24 mouse cellular contexts compared by ENCODE assay signal in the genomic region with DNA sequence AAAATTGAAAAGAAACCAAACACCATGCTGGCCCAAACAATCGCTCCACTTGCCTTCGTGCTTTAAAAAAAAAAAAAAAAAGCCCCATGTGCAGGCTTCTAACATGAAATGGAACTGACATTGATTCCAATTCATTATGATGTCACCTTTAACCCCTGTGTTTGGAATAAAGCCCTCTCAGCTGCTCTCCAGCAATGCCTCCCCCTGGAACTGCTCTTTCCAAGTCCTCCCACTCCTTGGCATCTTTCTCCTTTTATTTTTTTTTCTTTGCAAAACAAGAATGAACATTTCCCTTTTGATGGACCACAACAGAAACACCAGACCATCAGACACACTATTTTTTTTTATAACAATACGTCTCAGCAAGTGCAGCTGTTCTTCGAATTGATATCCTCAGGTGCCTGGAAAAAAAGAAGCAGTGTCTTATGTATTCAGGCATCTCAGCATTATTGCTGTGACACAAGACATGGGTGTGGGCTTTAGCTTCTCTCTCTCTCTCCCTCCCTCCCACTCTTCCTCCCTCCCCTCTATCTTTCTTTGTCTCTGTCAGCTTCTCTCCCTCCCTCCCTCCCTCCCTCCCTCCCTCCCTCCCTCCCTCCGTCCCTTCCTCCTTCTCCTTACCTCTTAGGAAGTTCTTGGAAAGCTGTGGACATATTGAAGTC.
DNase-seq lines count a peak whose midpoint lies in the region; ATAC-seq and TF ChIP-seq lines count a peak whose summit lies in the region.
"Had no signal": no experiment of that assay in that cellular context is flagged by ENCODE, and none has a peak within 500 bp of the region (broad histone marks: within the 10 kb centered on the region; RNA-seq: fewer than 3 reads in every experiment).

No protein-coding gene starts in this region.

- H3K36me3 ChIP-seq in heart, embryonic 10.5 days = no peaks in the 10 kb centered on the region
- no peaks in the 10 kb centered on the region for H3K36me3 ChIP-seq in midbrain, embryonic 16.5 days (ENCODE audit: control insufficient read depth, insufficient read depth, low read length)
- no peaks in the 10 kb centered on the region for H3K36me3 ChIP-seq in midbrain, postnatal 0 days (ENCODE audit: insufficient read depth, low read length)
- H3K36me3 ChIP-seq: embryonic facial prominence, embryonic 13.5 days; neural tube, embryonic 12.5 days had no signal

- H3K9ac ChIP-seq in midbrain, embryonic 16.5 days (ENCODE audit: low read depth, low read length) = no peak overlapping the region
- H3K9ac ChIP-seq in midbrain, postnatal 0 days (replicated peaks; ENCODE audit: low read length, poor library complexity, severe bottlenecking) = no peak overlapping the region
- H3K9ac ChIP-seq: embryonic facial prominence, embryonic 13.5 days; liver, embryonic 14.5 days; neural tube, embryonic 12.5 days had no signal

- ATAC-seq in midbrain, embryonic 16.5 days = peak; percentile 39; the same call in 1 of the 2 replicates
- no peak for ATAC-seq in midbrain, postnatal 0 days (ENCODE audit: low FRiP score)
- ATAC-seq: CD4-positive, CD25-positive, alpha-beta regulatory T cell, adult 4 months had no signal

- no peak overlapping the region for H3K4me2 ChIP-seq in midbrain, embryonic 16.5 days (ENCODE audit: low read length)
- H3K4me2 ChIP-seq in midbrain, postnatal 0 days (ENCODE audit: low read depth, low read length, poor library complexity, severe bottlenecking) = no peak overlapping the region
- H3K4me2 ChIP-seq: embryonic facial prominence, embryonic 13.5 days; heart, embryonic 11.5 days; neural tube, embryonic 12.5 days had no signal

- DNase-seq in embryo, embryonic 11 days = peak; percentile 9
- DNase-seq in embryo, embryonic 10 days (ENCODE audit: low spot score) = no peak
- peak; percentile 4 for DNase-seq in heart, adult 8-10 months (ENCODE audit: low spot score)
- DNase-seq in heart, embryonic 10.5 days (ENCODE audit: low spot score) = no peak
- no peak for DNase-seq in midbrain, postnatal 0 days (ENCODE audit: low spot score)
- no peak for DNase-seq in layer of hippocampus, adult 9-11 months
- DNase-seq in adrenal gland, postnatal 25 days = no peak
- DNase-seq: adrenal gland, postnatal 36 days; cerebellum, adult 18-20 months; cerebellum, postnatal 25 days; gastrocnemius, postnatal 25 days; heart, postnatal 36 days; kidney, adult 11 months; kidney, postnatal 10 days; layer of hippocampus, postnatal 36 days; thymus, adult 18-20 months; thymus, postnatal 4 days had no signal

- no peak for TF ChIP-seq CTCF in midbrain, postnatal 0 days (IDR thresholded peaks at IDR 0.05)

- no peak overlapping the region for H3K27ac ChIP-seq in heart, embryonic 10.5 days
- H3K27ac ChIP-seq in midbrain, embryonic 16.5 days (ENCODE audit: low read length) = no peak overlapping the region
- no peak overlapping the region for H3K27ac ChIP-seq in midbrain, postnatal 0 days (ENCODE audit: low read depth, low read length)
- H3K27ac ChIP-seq: embryonic facial prominence, embryonic 13.5 days; liver, embryonic 14.5 days; macrophage; neural tube, embryonic 12.5 days had no signal

- no peaks in the 10 kb centered on the region for H3K9me3 ChIP-seq in heart, embryonic 10.5 days
- no peaks in the 10 kb centered on the region for H3K9me3 ChIP-seq in midbrain, embryonic 16.5 days (replicated peaks; ENCODE audit: control insufficient read depth, low read length, poor library complexity, severe bottlenecking)
- no peaks in the 10 kb centered on the region for H3K9me3 ChIP-seq in midbrain, postnatal 0 days (ENCODE audit: low read length)
- H3K9me3 ChIP-seq: embryonic facial prominence, embryonic 13.5 days; neural tube, embryonic 12.5 days had no signal

- H3K4me3 ChIP-seq in heart, embryonic 10.5 days = no peak overlapping the region
- no peak overlapping the region for H3K4me3 ChIP-seq in midbrain, embryonic 16.5 days (ENCODE audit: low read depth, low read length)
- H3K4me3 ChIP-seq in midbrain, postnatal 0 days (ENCODE audit: low read depth, low read length) = no peak overlapping the region
- H3K4me3 ChIP-seq: embryonic facial prominence, embryonic 13.5 days; neural tube, embryonic 12.5 days had no signal

- WGBS in heart, embryonic 10.5 days = 89% methylated on average over 4 of the region's 5 CpGs
- 25% methylated on average over 4 of the region's 5 CpGs for WGBS in midbrain, embryonic 16.5 days
- 36% methylated on average over 4 of the region's 5 CpGs for WGBS in midbrain, postnatal 0 days

- no peaks in the 10 kb centered on the region for H3K27me3 ChIP-seq in heart, embryonic 10.5 days (ENCODE audit: insufficient read depth, poor library complexity, severe bottlenecking)
- no peaks in the 10 kb centered on the region for H3K27me3 ChIP-seq in midbrain, embryonic 16.5 days (ENCODE audit: control insufficient read depth, insufficient read depth, low read depth, low read length)
- no peaks in the 10 kb centered on the region for H3K27me3 ChIP-seq in midbrain, postnatal 0 days (ENCODE audit: insufficient read depth, low read length)
- H3K27me3 ChIP-seq: embryonic facial prominence, embryonic 13.5 days; neural tube, embryonic 12.5 days had no signal

- H3K4me1 ChIP-seq in heart, embryonic 10.5 days = no peaks in the 10 kb centered on the region
- H3K4me1 ChIP-seq in midbrain, embryonic 16.5 days (ENCODE audit: control insufficient read depth, insufficient read depth, low read length) = peaks cover 3% of the 10 kb centered on the region; the same call in 1 of the 2 replicates
- no peaks in the 10 kb centered on the region for H3K4me1 ChIP-seq in midbrain, postnatal 0 days (ENCODE audit: insufficient read depth, low read length)
- H3K4me1 ChIP-seq: embryonic facial prominence, embryonic 13.5 days; neural tube, embryonic 12.5 days had no signal

Comparison
In these comparisons a context has a peak if more than half of its experiments do, and no peak if none do; other contexts are left out.
1. DNase-seq: peak in embryo, embryonic 11 days (single experiment) and heart, adult 8-10 months (single experiment); none in embryo, embryonic 10 days (single experiment), heart, embryonic 10.5 days (single experiment), midbrain, postnatal 0 days (single experiment), layer of hippocampus, adult 9-11 months (single experiment) and adrenal gland, postnatal 25 days (single experiment).